Mouse (Mus musculus) c-Kit-positive CD71-negative TER-119-negative erythroid progenitor cells, embryonic 14.5 days (primary cell): ENCODE results near the gene Myo1g.

Source experiments
- DNase-seq: peaks from one replicate; pipeline ENCODE4 v3.0.0-alpha.2; 2013; ENCODE audit warnings: low read depth

Myo1g gene

DNA sequence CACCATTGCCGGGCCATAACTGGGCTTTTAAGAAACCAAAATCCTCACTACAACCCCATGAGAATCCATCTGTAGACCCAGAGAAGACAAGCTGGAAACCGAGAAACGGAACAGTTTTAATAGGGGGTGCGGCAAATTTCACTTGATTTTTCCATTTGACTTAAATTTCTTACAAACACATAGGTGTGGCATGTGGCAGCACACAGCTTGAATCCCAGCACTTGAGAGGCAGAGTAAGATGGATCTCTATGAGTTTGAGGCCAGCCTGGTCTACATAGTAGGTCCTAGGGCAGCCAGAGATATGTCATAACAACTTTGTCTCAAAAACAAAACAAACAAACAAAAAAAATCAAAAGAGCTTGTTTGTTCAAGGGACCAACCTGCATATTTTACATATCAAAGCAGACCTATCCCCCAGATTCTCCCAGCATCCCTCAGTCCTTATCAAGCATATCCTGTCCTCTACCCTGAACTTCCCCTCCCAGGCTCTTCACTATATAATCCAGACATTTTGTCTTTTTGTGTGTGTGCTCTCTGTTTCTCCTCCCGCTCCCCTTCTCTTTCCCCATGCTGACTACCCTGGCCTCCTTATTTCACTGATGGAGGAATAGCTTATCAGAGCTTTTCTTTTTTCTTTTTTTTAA lies 32.6 kb downstream of the Myo1g start:
- DNase-seq, result no peak

DNA sequence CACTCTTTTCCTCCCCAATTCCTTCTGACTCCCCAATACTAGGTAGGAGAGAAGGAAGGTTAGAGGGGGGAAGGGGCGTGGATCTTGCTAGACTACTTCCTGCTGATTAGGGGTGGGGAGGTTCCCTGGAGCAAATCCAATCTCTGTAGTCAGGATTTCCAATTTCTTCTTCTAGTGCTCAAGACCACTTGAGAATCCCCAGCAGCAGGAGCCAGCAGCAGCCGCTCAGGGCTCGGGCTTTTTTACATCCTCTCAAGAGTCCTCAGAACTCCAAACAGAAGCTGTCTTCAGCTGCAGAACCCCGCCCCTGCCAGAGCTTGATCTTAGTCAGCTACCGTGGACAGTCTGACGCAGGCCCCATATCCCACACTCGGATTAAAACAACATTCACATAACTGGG lies 33.3 kb downstream of the Myo1g start:
- no peak for DNase-seq

DNA sequence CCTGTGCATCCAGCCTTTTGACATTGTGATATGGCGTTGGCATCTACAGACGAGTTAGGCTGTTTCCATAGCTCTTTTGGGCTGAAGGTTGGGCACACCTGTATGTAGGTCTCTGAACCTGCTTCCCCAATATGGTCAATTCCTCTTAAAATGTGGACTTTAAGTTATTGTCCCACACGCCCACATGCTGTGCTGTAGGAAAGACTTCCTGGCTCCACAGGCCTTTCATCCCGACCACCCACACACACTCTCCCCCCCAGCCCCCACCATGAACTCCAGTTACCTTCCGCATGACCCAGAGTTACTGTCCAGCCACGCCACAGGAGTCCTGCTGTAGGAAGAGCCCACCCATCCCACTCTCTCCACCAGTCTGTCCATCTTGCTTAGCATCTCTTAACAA lies 33.8 kb downstream of the Myo1g start:
- DNase-seq, result no peak

DNA sequence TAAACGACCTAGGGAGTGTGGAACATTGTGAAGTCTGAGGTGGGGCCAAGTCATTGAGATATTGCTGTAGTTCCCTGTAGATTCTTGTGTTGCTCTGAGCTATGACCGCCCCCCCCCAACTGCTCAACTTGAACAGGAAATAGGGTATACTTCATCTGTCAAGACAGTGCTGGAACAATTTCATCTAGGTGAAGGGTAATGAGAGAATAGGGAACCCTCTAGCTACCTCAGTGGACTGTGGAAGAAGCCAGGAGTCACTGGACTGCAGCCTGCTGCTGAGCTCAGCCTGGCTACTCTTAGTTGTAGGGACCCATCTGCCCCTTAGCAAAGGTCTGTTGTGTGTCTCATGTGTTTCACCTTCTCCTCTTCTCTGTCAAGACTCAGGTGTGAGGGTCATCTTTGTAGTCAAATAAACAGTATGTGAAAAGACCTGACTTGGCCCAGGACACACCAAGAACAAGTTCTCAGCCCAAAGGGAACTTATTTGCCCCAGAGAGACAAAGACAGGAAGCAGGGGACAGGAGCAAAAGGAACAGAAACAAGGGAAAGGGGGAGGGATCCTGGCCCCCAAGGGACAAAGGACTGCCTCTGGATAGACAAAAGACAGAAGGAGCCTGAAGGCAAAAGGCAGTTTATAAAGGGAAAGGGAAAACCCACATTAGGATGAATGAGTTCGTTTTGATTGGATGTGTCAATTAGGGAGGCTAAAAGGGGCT lies 36.4 kb downstream of the Myo1g start:
- no peak for DNase-seq

GRCm38 (mm10) chr11:6483103-6483502 lies 37.7 kb downstream of the Myo1g start:
- DNase-seq, result no peak

DNA sequence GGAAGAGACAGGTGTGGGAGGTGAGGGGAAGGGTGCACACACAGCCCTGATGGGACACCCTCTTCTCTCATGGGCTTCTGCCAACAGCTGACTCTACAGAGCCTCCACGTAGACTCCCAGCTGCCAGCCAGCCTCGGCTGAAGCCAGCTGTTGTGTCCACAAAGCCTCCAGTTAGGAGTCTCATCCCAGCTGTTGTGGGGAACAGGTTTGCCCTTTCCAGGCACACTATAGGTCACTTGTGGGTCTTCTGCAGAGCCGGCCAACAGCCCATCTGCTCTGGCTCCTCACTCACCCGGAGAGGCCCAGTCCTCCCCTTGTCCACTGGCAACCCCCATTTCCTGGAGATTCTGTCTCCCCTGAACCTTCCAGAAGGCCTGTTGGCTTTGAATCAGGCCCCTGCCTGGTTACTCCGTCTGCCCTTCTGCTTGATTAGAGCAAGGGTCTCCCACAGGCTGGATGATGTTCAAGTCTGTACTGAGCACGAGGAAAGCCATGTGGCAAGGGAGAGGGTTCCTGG lies 39.0 kb downstream of the Myo1g start:
- no peak for DNase-seq

GRCm38 (mm10) chr11:6480681-6481405 lies 39.9 kb downstream of the Myo1g start:
- no peak for DNase-seq

- no peak for DNase-seq
Observed at GRCm38 (mm10) chr11:6480191-6480590, 40.6 kb downstream of the Myo1g start.

DNA sequence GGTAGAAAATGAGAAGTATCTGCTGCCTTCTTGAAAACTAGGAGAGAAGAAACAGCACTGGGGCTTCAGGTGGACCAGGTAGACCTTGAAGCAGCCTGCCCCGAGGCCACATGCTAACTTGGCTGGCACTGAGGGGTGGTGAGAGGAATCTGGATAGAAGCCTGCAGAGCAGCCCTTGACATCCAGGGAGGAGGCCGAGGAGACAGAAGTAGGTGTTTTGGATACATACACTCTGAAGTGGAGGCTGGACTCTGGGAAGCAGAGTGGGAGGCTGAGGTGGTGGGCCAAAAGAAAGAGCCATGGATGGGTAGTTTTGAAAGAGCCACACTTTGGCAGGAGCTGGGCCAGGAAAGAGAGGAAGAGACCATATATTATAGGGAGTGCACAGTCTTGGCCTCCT lies 41.5 kb downstream of the Myo1g start:
- DNase-seq, result no peak

GRCm38 (mm10) chr11:6477350-6477749 lies 43.4 kb downstream of the Myo1g start:
- DNase-seq, result no peak

GRCm38 (mm10) chr11:6476876-6477275 lies 43.9 kb downstream of the Myo1g start:
- DNase-seq, result no peak

DNA sequence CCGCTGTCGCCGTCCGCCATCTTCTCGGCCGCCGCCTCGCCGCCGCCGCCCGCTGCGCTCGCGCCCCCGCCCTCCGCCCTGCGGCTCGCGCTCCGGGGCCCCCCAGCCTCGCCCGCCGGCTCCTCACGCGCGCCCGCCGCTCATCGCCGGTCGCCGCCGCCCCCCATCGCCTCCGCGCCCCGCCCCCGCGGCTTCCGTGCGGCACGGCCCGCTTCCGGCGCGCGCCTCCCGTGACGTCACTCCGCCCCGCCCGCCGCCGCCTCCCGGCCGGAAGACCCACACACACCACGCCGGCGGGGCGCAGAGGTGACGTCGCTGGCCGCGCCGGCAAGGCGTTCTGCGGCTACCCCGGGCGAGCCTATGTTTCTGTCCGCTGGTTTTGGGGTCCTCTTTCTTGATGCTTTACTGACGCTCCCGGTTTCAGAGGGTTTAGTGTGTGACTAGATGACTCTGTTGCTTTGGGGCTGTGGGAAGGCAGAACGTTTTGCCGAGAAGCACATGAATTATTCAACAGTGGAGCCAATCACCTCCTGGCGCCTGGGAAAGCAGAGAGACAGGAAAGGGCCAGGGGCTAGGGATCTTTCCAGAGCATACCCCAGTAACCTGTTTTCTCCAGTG lies 44.8 kb downstream of the Myo1g start, which contains the start of gene Purb:
Gene Purb, minus strand, starts transcription at position 51 of the 618 bp plus-strand sequence.
- peak; percentile 75 for DNase-seq

DNA sequence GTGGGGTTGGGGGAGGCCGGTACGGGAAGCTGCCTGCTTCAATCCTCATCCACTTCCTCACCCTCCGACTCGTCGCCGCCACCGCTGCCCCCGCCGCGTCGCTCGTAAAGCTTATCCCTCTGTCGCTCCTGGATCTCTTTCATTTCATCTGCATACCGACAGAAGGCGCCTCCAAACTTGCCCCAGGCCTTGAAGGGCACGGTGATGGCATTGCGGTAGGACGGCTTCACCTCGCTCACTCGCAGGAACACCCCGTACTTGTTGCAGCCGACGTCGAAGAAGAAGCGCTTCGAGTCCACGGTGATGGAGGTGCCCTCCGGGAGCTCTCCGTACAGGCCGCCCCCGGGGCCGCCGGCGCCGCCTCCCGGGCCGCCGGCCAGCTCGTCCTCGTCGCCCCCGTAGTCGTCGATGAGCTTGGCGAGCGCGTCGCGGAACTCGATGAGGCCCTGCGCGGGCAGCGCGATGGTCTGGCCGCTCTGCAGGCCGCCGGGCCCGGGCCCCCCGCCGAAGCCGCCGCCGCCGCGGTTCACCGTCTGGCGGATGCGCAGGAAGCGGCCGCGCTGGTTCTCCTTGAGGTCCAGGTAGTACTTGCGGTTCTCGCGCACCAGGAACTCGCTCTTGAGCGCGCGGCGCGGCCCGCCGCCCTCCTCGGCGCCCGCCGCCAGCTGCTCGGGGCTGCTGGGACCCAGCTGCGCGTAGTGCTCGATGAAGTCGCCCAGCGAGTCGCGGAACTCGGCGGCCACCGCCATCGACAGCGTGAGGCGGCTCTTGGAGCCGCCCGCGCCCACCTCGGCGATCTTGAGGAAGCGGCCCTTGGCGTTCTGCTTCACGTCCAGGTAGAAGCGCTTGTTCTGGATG lies 45.7 kb downstream of the Myo1g start:
- DNase-seq, result no peak

GRCm38 (mm10) chr11:6474381-6474780 lies 46.4 kb downstream of the Myo1g start:
- DNase-seq, result no peak

DNA sequence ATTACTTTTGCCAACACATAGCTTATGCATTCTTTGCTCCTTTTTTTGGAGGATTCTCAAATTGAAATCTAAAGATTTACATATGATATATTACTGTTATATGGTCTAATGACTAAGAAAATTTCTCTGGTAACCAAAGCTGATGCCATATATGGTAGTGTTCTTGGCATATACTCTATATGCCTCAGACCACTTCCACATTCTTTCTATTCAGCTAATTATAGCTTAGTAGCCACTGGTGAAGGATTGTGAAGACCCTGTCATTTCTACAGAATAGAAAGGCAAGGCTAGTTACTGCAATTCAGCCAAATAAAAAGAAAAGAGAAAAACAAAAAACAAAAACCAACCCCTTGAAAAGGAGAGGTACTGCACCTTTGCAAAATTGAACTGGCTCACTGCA lies 48.7 kb downstream of the Myo1g start:
- DNase-seq, result no peak

- no peak for DNase-seq
Observed at GRCm38 (mm10) chr11:6471493-6471892, 49.3 kb downstream of the Myo1g start.

DNA sequence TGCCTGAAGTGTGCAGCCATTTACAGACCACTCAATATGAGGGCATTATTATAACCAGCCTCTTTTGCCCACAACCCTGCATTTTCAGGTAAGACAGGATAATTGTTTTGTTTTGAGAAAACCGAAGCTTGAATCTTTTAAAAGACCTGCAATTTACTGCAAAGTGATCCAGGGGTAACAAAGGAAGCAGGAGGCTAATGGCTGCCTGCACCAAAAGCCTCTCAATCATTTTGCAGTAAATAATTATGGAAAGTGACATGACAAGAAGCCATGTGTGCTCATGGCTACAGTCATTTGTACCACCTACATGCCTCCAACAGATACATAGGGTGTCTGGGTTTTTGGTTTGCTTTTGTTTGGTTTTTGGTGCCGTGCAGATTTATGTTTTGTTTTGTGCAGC lies 49.7 kb downstream of the Myo1g start:
- DNase-seq, result no peak

DNA sequence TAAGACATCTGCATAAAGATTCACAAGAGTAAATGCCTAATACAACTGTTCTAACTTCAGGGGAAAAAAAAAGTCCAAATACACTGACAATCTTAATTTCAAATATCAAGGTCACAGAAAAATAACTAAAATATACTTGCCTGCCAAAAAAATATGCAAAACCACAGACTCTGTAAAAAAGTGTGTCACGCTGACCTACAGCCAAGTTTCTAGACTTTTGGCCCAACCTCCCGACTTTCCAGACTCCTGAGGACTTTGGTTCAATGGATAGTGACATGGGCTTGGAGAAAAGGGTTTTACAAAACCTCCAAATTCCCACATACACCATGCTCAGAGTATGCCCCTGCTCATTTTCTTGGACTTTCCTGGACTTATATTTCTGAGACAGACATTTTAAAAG lies 52.2 kb downstream of the Myo1g start:
- DNase-seq, result no peak

DNA sequence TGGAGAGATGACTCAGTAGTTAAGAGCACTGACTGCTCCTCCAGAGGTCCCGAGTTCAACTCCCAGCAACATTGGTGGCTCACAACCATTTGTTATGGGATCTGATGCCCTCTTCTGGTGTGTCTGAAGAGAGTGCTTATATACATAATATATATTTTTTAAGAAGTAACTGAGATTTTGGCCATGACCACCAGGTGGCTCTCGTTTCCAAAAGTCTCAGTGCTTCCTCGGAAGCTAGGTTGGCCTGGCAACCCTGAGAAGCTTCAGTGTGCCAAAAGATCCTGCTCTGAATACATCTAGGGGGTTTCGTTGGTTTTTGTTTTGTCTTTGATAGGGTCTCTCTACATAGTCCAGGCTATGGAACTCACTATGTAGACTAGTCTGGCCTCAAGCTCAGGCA lies 55.6 kb downstream of the Myo1g start:
- peak; percentile 74 for DNase-seq

- no peak for DNase-seq
Observed at GRCm38 (mm10) chr11:6463159-6463837, 57.5 kb downstream of the Myo1g start.
